Mouse (Mus musculus) limb, embryonic 15.5 days (tissue): Measurements from ENCODE around the gene Eid2. TPM values are rescaled to one million over a fixed set of nuclear protein-coding genes. Genes with fewer than 3 reads are reported as not detected.

ENCODE experiments used
- ATAC-seq: fragments of 200-750 bp; cut with Nextera tagmentation; 2 replicates; pipeline ENCODE4 v1.8.0; 2017; ENCODE audit warnings: low read depth, moderate TSS enrichment; ENCODE audit not compliant: insufficient number of reproducible peaks, low FRiP score, low TSS enrichment
- H3K27ac ChIP-seq: fragments of 300-500 bp; sonication (generic); 2 replicates; pipeline ENCODE4 v1.5.1; 2015; ENCODE audit warnings: moderate library complexity, mild to moderate bottlenecking, inconsistent platforms
- H3K27me3 ChIP-seq: fragments of 300-500 bp; sonication (generic); 2 replicates; pipeline ENCODE4 v1.6.1; 2015; ENCODE audit warnings: inconsistent platforms
- H3K36me3 ChIP-seq: fragments of 300-500 bp; sonication (generic); 2 replicates; pipeline ENCODE4 v1.6.1; 2015; ENCODE audit warnings: inconsistent platforms
- H3K4me1 ChIP-seq: fragments of 300-500 bp; sonication (generic); 2 replicates; pipeline ENCODE4 v1.6.1; 2015; ENCODE audit warnings: inconsistent platforms
- H3K4me2 ChIP-seq: fragments of 300-500 bp; sonication (generic); 2 replicates; pipeline ENCODE4 v1.6.1; 2015; ENCODE audit warnings: mild to moderate bottlenecking, inconsistent platforms
- H3K4me3 ChIP-seq: fragments of 300-500 bp; sonication (generic); 2 replicates; pipeline ENCODE4 v1.5.1; 2015; ENCODE audit warnings: mild to moderate bottlenecking, inconsistent platforms
- H3K9ac ChIP-seq: fragments of 300-500 bp; sonication (generic); 2 replicates; pipeline ENCODE4 v1.6.1; 2015; ENCODE audit warnings: inconsistent platforms
- H3K9me3 ChIP-seq: fragments of 300-500 bp; sonication (generic); 2 replicates; pipeline ENCODE4 v1.6.1; 2016; ENCODE audit warnings: inconsistent platforms
- WGBS: fragments of 180-500 bp; shearing (Covaris S2); methylation state at CpG from one replicate; pipeline ENCODE4 v1.1.7; 2015; 5-methylcytosine and 5-hydroxymethylcytosine counted together
- polyA plus RNA-seq: library from polyadenylated mRNA; unstranded; fragments of >200 nt; fragmentation: Nextera tagmentation; extraction: Ambion mirVana; gene quantifications from 2 replicates; pipeline ENCODE4 v1.2.1, GENCODE M21; 2015

Gene Eid2
- polyA plus RNA-seq, 1 experiment from 2014 or later: 3.5 TPM

DNA sequence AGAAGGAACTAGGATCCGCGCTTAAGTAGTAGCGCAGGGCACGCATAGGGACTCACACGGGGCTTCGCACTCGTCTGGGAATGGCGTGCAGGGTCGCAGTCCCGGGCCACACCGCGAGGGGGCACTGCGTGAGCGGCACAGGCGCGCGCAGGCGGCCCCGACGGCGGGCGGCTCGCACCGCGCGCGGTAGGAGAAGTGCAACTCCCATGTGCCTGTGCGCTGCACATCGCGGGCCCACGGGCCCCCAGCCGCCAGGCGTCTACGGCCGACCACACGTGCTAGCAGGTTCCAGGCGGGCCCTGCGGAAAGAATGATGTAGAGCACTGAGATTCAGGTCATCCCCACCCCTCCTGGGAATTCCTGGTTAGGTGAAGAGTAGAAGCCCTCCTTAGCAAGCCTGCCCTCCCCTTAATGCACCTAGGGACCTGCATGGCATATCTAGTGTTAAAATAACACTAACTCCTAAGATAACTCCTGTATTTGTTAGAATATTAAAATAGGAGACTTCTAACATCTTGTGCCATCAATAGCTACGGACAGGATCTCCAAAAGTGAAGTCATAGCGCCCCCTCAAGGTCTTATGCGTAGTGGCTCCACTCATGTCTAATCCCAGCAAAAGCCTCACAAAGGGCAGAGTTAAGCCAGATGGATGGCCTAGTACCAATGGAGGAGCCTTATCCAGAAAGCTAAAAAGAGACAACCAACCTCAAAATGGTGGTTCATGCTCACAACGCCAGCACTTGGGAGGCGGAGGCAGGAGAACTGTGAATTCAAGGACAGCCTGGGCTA lies 31.4 kb downstream of the Eid2 start:
- WGBS: 28% methylated on average over 43 of the region's 43 CpGs
- Histone ChIP-seq H3K27me3 (peaks cover 83% of the 10 kb centered on the region), H3K27ac (no peak overlapping the region), H3K9ac (no peak overlapping the region), H3K36me3 (no peaks in the 10 kb centered on the region), H3K4me3 (0 out of 2 replicates have a peak overlapping the region, but pooled peaks have one; percentile 12), H3K4me2 (peak overlapping the region; percentile 30), H3K4me1 (peaks cover 24% of the 10 kb centered on the region), H3K9me3 (no peaks in the 10 kb centered on the region)
- ATAC-seq: no peak

DNA sequence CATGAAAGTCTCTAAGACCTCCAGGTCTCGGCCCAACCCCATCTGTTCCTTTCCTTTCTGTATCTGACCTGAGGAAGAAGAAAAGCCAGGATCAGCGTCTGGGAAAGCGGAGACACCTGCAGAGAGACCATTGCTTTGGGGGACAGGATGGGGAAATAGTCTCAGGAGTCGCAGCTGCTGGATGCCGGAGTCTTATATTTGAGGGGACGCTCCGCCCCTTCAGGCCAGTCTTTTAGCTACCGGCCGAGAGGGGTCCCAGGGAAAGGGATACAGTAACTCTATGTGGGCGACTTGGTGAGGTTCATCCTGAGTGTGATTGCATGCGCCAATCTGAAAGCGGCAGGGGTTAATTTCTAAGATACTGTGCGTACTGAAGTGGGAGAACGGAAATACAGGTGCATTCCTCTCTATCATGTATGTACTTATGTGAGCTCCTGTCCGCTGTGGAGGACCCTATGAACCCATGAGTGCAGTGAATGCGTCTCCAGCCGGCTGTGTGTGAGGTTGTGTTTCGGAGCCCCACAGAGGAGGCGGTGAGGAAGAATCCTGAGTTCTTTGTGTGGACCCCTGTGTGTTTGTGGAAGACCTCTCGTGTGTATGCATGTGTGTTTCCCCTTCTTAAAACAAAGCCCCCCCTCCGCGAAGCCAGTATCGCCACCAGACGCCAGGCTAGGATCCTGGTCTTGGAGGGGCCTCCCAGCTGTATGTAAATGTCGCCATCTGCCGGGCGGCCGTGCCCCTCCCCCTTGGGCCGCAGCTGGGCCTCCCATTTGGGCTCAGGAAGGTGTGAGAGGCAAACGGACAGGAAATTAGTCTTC lies 34.1 kb downstream of the Eid2 start, which contains the start of gene Dll3:
TSS of gene Dll3 (minus strand) at position 623 of the 818 bp plus-strand sequence.
- H3K9ac ChIP-seq: no peak within 1 kb of the TSS
- peaks cover 22% of the 10 kb centered on the region for H3K36me3 ChIP-seq
- H3K27ac ChIP-seq: no peak within 1 kb of the TSS
- ATAC-seq: no peak
- 1% methylated on average over 30 of the region's 30 CpGs for WGBS
- peak within 1 kb of the TSS; percentile 25 for H3K4me3 ChIP-seq
- H3K4me1 ChIP-seq: peaks cover 17% of the 10 kb centered on the region
- H3K27me3 ChIP-seq: peaks cover 58% of the 10 kb centered on the region
- H3K9me3 ChIP-seq: no peaks in the 10 kb centered on the region
- H3K4me2 ChIP-seq: peak within 1 kb of the TSS; percentile 47

DNA sequence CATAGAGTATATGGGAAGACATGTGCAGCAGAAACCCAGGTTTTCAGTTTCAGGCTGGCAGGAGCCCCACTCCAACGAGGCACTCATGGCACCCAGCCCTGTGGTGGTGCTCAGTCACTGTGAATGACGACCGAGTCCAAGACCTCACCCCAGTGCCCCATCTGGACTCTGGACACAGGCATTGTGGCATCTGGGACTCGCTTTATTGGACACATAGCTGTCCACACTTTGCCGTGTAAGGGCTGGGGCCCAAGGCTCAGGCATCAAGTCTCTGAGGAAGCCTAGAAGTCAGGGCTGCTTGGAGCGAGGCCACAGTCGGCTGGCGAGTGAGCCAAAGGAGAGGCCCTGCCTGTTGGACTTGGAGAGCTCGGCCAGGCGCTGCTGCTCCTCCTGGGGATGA lies 38.0 kb downstream of the Eid2 start:
- H3K4me2 ChIP-seq: no peak overlapping the region
- 90% methylated on average over 10 of the region's 10 CpGs for WGBS
- H3K36me3 ChIP-seq: peaks cover 57% of the 10 kb centered on the region

DNA sequence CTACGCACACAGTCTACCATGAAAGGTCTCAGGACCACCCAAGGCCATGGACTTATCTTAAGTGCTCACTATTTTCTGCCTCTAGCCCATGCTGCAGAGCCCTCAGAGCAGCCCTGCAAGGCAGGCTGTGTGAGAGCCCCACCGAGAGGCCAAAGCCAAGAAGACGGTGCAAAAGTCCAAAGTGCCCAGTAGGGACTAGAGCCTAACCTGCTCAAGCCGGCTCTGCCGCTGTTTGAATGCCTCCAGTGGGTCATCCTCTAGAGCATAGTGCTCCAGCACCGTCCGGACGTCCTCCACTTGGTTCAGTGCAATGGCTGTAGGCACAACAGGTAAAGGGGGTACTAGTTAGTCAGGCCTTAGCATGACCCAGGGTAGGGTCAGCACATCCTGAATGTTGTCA lies 38.5 kb downstream of the Eid2 start:
- no peak for ATAC-seq
- H3K27me3 ChIP-seq: peaks cover 15% of the 10 kb centered on the region
- H3K9ac ChIP-seq: no peak overlapping the region
- no peak overlapping the region for H3K4me2 ChIP-seq
- no peaks in the 10 kb centered on the region for H3K9me3 ChIP-seq
- peaks cover 57% of the 10 kb centered on the region for H3K36me3 ChIP-seq
- H3K4me1 ChIP-seq: peaks cover 27% of the 10 kb centered on the region
- whole genome bisulfite sequencing: 95% methylated on average over 8 of the region's 8 CpGs
- no peak overlapping the region for H3K27ac ChIP-seq
- no peak overlapping the region for H3K4me3 ChIP-seq

More for the DNA sequence above, 38.0 kb downstream of the Eid2 start:
- Histone ChIP-seq H3K9ac (no peak overlapping the region), H3K9me3 (no peaks in the 10 kb centered on the region), H3K27me3 (peaks cover 21% of the 10 kb centered on the region), H3K4me1 (peaks cover 23% of the 10 kb centered on the region), H3K4me3 (no peak overlapping the region), H3K27ac (no peak overlapping the region)
- no peak for ATAC-seq

DNA sequence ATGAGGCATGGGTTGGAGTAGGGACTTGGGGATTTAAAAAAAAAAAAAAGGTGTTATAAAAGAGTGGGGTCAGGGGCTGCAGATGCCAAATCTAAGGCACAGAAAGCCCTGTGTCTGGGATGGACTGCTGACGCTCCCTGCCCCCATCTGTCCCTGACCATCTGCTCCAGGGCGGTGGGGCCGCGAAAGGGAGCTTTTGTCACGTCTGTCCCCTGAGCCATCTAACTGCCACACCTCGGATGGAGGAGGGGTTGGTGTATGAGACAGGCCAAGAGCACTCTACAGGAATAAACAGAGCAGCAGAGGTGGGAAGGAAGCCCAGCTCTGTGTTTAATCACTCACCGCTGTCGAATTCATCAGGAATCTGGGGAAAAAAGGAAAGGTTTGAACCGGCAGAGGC lies 42.1 kb downstream of the Eid2 start:
- Histone ChIP-seq H3K4me1 (peaks cover 19% of the 10 kb centered on the region), H3K27ac (no peak overlapping the region), H3K4me3 (no peak overlapping the region), H3K9me3 (no peaks in the 10 kb centered on the region), H3K36me3 (peaks cover 64% of the 10 kb centered on the region), H3K4me2 (no peak overlapping the region), H3K9ac (no peak overlapping the region), H3K27me3 (no peaks in the 10 kb centered on the region)
- no peak for ATAC-seq
- 52% methylated on average over 9 of the region's 9 CpGs for WGBS

DNA sequence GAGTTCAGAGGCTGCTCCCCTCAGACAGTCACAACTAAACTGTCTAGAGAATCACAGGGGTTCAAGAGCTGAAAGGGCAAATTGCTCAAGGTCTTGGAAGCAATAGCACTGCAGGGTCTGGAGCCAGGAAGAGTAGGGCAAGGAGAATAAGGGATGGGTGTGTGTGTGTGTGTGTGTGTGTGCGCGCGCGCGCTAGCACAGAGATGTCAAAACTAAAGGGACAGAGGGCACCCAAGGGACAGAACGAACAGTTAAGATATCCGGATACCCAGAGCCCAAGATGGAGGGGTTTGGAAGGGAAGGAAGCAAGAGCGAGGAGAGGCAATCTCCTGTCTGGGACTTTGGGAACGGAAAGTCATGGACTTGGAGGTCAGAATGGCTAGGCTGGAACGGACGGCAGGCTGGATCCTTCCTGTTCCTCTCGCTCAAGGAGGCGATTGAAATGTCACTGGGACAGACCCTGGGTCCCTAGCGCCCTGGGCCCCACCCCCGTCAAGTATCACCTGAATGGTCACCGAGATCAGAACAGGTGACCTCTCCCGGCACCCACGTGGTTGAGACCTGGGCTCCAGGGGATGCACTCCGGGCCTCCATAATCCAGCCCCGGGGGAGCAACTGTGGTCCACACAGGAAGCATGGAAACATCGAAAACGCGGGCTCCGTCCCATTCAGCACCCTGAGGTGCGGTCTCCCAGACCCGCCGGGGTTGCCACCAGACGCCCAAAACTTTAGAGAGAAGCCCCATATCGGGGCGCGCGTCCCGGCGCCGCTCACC lies 43.7 kb downstream of the Eid2 start:
- Histone ChIP-seq H3K4me1 (peaks cover 19% of the 10 kb centered on the region), H3K4me2 (peak overlapping the region; percentile 78), H3K4me3 (peak overlapping the region; percentile 84), H3K27ac (peak overlapping the region; percentile 67; the same call in 1 of the 2 replicates), H3K27me3 (no peaks in the 10 kb centered on the region), H3K9me3 (no peaks in the 10 kb centered on the region), H3K36me3 (peaks cover 64% of the 10 kb centered on the region), H3K9ac (peak overlapping the region; percentile 91)
- peak; percentile 26; the same call in 1 of the 2 replicates for ATAC-seq
- 6% methylated on average over 35 of the region's 35 CpGs for WGBS

DNA sequence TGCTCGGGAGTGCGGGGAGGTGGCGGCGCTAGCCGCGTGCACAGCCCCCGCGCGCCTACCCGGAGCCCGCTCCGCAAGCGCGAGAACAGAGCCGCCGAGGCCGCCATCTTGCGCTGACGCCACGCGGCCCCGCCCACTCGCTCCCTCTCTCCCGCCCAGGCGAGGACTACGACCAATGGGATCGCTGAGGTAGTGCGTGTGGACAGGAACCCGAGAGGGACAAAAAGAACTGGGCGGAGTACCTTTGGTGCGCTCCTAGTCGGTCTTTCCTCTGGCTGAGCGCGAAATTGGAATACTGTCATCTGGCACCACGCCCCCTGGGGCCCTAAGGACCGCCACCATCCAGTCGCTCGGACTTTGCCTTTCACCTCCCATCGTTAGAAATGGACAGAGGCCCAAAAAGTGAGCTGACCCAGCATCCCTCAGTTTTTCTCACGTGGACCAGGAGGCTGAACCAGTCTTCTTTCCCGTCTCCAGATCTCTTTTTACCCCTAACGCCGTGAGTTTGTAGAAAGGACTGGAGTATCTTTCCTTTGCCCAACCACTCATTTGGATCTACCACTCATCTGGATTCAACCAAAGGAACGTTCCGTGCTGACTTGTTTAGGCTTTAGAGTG lies 44.4 kb downstream of the Eid2 start, which contains the start of gene Timm50:
TSS of gene Timm50 (minus strand) at position 147 of the 618 bp plus-strand sequence.
- ATAC-seq: peak; percentile 92
- H3K9me3 ChIP-seq: no peaks in the 10 kb centered on the region
- peaks cover 19% of the 10 kb centered on the region for H3K4me1 ChIP-seq
- H3K4me3 ChIP-seq: peak within 1 kb of the TSS; percentile 84
- peaks cover 64% of the 10 kb centered on the region for H3K36me3 ChIP-seq
- H3K4me2 ChIP-seq: peak within 1 kb of the TSS; percentile 78
- no peaks in the 10 kb centered on the region for H3K27me3 ChIP-seq
- H3K27ac ChIP-seq: peak within 1 kb of the TSS; percentile 67; the same call in 1 of the 2 replicates
- H3K9ac ChIP-seq: peak within 1 kb of the TSS; percentile 91
- WGBS: under 1% methylated on average over 33 of the region's 45 CpGs

DNA sequence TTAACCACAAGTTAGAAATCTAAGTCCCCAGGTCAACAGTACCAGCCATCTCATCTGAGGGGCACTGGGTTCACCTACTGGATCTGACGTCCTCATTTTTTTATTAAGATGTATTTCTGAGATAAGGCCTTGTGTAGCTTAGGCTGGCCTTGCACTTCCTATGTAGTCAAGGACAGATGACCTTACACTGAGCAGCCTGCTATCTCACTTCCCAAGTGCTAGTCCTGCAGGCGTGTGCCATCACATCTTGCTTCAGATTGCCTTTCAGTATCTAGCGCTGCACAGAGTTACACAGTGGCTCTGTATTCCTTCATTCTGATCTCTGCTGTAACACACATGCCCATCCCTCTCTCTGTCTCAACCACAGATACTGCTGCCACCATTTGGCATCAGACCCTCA lies 50.4 kb downstream of the Eid2 start:
- Histone ChIP-seq H3K36me3 (peaks cover 91% of the 10 kb centered on the region), H3K27me3 (no peaks in the 10 kb centered on the region), H3K27ac (no peak overlapping the region), H3K4me1 (no peaks in the 10 kb centered on the region), H3K4me3 (no peak overlapping the region), H3K4me2 (no peak overlapping the region), H3K9me3 (no peaks in the 10 kb centered on the region), H3K9ac (no peak overlapping the region)
- no peak for ATAC-seq
- 91% methylated on average over 3 of the region's 3 CpGs for WGBS

DNA sequence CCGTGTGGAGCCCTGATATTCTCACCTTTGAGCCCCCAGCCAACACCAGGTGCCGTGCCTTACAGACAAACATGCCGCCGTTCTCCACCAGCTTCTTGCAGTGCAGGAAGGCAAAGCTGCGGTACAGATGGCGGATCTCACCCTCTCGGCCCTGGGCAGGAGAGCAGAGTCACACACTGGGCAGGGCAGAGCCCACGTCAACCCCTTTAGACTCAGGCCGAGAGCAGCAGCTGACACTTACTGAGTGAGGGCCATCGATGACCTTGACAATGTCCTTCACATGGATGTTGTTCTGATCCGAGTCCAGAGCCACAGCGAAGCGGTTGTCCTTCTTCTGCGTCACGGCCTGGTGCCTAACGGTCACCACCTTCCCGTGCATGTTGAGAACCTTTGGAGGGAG lies 51.0 kb downstream of the Eid2 start:
- Histone ChIP-seq H3K27me3 (no peaks in the 10 kb centered on the region), H3K4me1 (no peaks in the 10 kb centered on the region), H3K9me3 (no peaks in the 10 kb centered on the region), H3K4me2 (no peak overlapping the region), H3K36me3 (peaks cover 98% of the 10 kb centered on the region), H3K27ac (no peak overlapping the region), H3K4me3 (no peak overlapping the region), H3K9ac (no peak overlapping the region)
- ATAC-seq: no peak
- WGBS: 95% methylated on average over 17 of the region's 17 CpGs
